Mouse (Mus musculus) spleen, adult 2 months (tissue): Measurements from ENCODE around the gene Pik3c2b. TPM values are rescaled to one million over a fixed set of nuclear protein-coding genes. Genes with fewer than 3 reads are reported as not detected.
"Not testable (repeated sequence)": the region's sequence is repeated elsewhere in the genome, so short reads cannot be mapped to it uniquely, and the experiment has no call there.

Source experiments
- DNase-seq, 2 experiments: peaks; one replicate each; pipeline versions ENCODE4 v3.0.0 to v3.0.0-alpha.2; 2012 to 2021; ENCODE audit warnings: low spot score in 2 of 2, low read depth in 1 of 2
- H3K27ac ChIP-seq: fragments of 200-500 bp; 2 replicates; pipeline ENCODE4 v1.5.1; 2012; ENCODE audit warnings: low read length, inconsistent platforms; ENCODE audit not compliant: insufficient read depth
- H3K27me3 ChIP-seq: fragments of 200-500 bp; 2 replicates; pipeline ENCODE4 v1.6.1; 2012; ENCODE audit warnings: mild to moderate bottlenecking, moderate library complexity, low read length, inconsistent platforms; ENCODE audit not compliant: control insufficient read depth, insufficient read depth
- H3K36me3 ChIP-seq: fragments of 200-500 bp; 2 replicates; pipeline ENCODE4 v1.6.1; 2012; ENCODE audit warnings: mild to moderate bottlenecking, low read length, inconsistent platforms; ENCODE audit not compliant: control insufficient read depth, insufficient read depth
- H3K4me1 ChIP-seq: fragments of 200-500 bp; 2 replicates; pipeline ENCODE4 v1.6.1; 2011; ENCODE audit warnings: inconsistent platforms; ENCODE audit not compliant: control insufficient read depth, insufficient read depth, insufficient read length
- H3K4me3 ChIP-seq: fragments of 200-500 bp; 2 replicates; pipeline ENCODE4 v1.5.1; 2011; ENCODE audit warnings: mild to moderate bottlenecking, inconsistent platforms; ENCODE audit not compliant: insufficient read depth, insufficient read length; ENCODE audit errors: extremely low read depth
- CTCF ChIP-seq: fragments of 200-500 bp; IDR thresholded peaks from 2 replicates; pipeline ENCODE4 v1.5.1; 2011; ENCODE audit warnings: mild to moderate bottlenecking, inconsistent platforms; ENCODE audit not compliant: insufficient read depth, insufficient read length, insufficient replicate concordance; ENCODE audit errors: extremely low read depth
- POLR2A ChIP-seq: fragments of 200-500 bp; IDR thresholded peaks from 2 replicates; pipeline ENCODE4 v1.6.1; 2011; ENCODE audit warnings: low read depth, low read length, inconsistent platforms
- WGBS: fragments of 180-500 bp; shearing (Covaris S2); methylation state at CpG from one replicate; pipeline ENCODE4 v1.1.7; 2018; 5-methylcytosine and 5-hydroxymethylcytosine counted together
- polyA plus RNA-seq: library from polyadenylated mRNA; depleted of rRNA; stranded (reverse); fragments of >200 nt; gene quantifications from 2 replicates; pipeline ENCODE4 v1.2.3, GENCODE M21; 2012

Gene Pik3c2b
- polyA plus RNA-seq, 1 experiment: 22.2 TPM

- WGBS: 92% methylated on average over 9 of the region's 9 CpGs
- Histone ChIP-seq H3K36me3 (peaks cover 19% of the 10 kb centered on the region), H3K4me1 (peaks cover 3% of the 10 kb centered on the region), H3K4me3 (no peak overlapping the region), H3K27ac (no peak overlapping the region), H3K27me3 (no peaks in the 10 kb centered on the region)
- TF ChIP-seq CTCF (no peak), POLR2A (no peak)
- DNase-seq: no peak
Observed at GRCm38 (mm10) chr1:133016775-133017428, 28.6 kb upstream of the Pik3c2b start.

- Histone ChIP-seq H3K4me3 (no peak overlapping the region), H3K27ac (no peak overlapping the region), H3K36me3 (peaks cover 19% of the 10 kb centered on the region), H3K4me1 (no peaks in the 10 kb centered on the region; the same call in 1 of the 2 replicates), H3K27me3 (no peaks in the 10 kb centered on the region)
- TF ChIP-seq CTCF (no peak), POLR2A (no peak)
- DNase-seq: no peak
- 89% methylated on average over 2 of the region's 2 CpGs for WGBS
Observed at GRCm38 (mm10) chr1:133018580-133018979, 26.9 kb upstream of the Pik3c2b start.

GRCm38 (mm10) chr1:133019312-133019711, 26.2 kb upstream of the Pik3c2b start:
- no peak for DNase-seq
- no peak for TF ChIP-seq POLR2A
- TF ChIP-seq CTCF: no peak
- Histone ChIP-seq H3K27ac (no peak overlapping the region), H3K4me3 (no peak overlapping the region), H3K27me3 (no peaks in the 10 kb centered on the region), H3K4me1 (no peaks in the 10 kb centered on the region; the same call in 1 of the 2 replicates), H3K36me3 (peaks cover 18% of the 10 kb centered on the region)

GRCm38 (mm10) chr1:133020137-133020894, 25.2 kb upstream of the Pik3c2b start:
- TF ChIP-seq POLR2A: no peak
- no peak for TF ChIP-seq CTCF
- H3K4me1 ChIP-seq: no peaks in the 10 kb centered on the region; the same call in 1 of the 2 replicates
- no peaks in the 10 kb centered on the region for H3K27me3 ChIP-seq
- peaks cover 12% of the 10 kb centered on the region for H3K36me3 ChIP-seq
- H3K27ac ChIP-seq: no peak overlapping the region; the same call in 1 of the 2 replicates
- H3K4me3 ChIP-seq: no peak overlapping the region; the same call in 1 of the 2 replicates
- no peak for DNase-seq
- WGBS: 87% methylated on average over 3 of the region's 3 CpGs

GRCm38 (mm10) chr1:133021391-133021790, 24.1 kb upstream of the Pik3c2b start:
- Histone ChIP-seq H3K27ac (no peak overlapping the region), H3K27me3 (no peaks in the 10 kb centered on the region), H3K4me1 (no peaks in the 10 kb centered on the region; the same call in 1 of the 2 replicates), H3K4me3 (no peak overlapping the region), H3K36me3 (peaks cover 11% of the 10 kb centered on the region)
- TF ChIP-seq POLR2A (no peak), CTCF (no peak)
- WGBS: 96% methylated on average over 7 of the region's 7 CpGs
- DNase-seq: no peak

- not testable (repeated sequence) for DNase-seq, H3K27ac ChIP-seq, H3K4me1 ChIP-seq, H3K4me3 ChIP-seq, H3K27me3 ChIP-seq
- peaks cover 10% of the 10 kb centered on the region for H3K36me3 ChIP-seq
- 95% methylated on average over 2 of the region's 2 CpGs for WGBS
Observed at GRCm38 (mm10) chr1:133021971-133022370, 23.5 kb upstream of the Pik3c2b start.

- WGBS: 64% methylated on average over 3 of the region's 3 CpGs
- not testable (repeated sequence) for DNase-seq, H3K4me1 ChIP-seq, H3K27me3 ChIP-seq, H3K4me3 ChIP-seq, H3K36me3 ChIP-seq, H3K27ac ChIP-seq
Observed at GRCm38 (mm10) chr1:133023723-133024122, 21.7 kb upstream of the Pik3c2b start.
